Mouse (Mus musculus): ENCODE data around the gene Atp6v1d. TPM values are rescaled to one million over a fixed set of nuclear protein-coding genes. Genes with fewer than 3 reads are reported as not detected.

The Atp6v1d gene
- 131 TPM for polyA plus RNA-seq (2014; fragmentation: Illumina TruSeq; extraction: RNeasy Lipid Tissue Mini Kit (QIAGEN cat#74804); ENCODE audit: low read depth, low replicate concordance)

DNA sequence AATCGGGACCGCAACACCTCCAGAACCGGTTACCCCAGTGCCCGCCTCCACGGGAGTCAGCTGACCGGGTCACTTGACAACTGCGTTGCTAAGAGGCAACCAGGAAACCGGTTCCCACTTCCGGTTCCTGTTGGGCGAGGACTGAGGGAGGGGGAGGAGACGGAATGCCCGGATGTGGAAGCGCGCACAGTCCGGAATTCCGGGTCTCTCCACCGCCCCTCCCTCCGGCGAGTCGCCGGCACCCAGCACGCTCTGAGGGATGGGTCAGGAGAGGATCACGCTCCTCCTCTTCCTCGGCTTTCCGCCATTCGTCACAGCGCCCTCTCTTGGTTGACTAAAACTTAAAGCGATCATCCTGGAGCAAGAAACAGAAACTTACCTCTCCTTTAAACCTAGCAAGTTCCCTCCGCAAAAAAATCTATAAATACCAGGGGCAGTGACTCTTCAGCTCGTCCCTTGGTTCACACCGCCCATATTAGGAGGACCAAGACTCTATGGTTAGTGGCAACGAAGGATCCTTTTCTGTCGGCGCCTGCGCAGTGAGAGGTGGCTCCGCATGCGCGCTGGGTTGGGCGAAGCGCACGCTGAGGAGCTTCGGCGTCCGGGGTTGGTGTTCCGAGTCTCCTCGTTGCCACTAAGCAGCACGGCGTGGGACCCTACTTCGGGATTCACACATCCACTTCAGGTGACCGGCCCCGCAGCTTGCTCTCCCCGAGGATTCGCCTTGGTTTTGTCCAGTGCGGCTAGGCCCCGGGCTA lies at the start of gene Atp6v1d, which contains the start of gene Eif2s1:
TSS of gene Atp6v1d (minus strand) at position 143 of the 758 bp plus-strand sequence.
TSS of gene Eif2s1 (plus strand) at position 324 of the 758 bp plus-strand sequence.

GRCm38 (mm10) chr12:78906707-78907162 lies 45.3 kb upstream of the Atp6v1d start, which contains the start of gene Plek2:
Gene Plek2, minus strand, starts transcription at chr12:78906964.

Other genes with a start within 250 kb of the Atp6v1d start
- 2,189 TPM for gene Fam71d, start 170.1 kb downstream of the Atp6v1d start, polyA plus RNA-seq (2014; fragmentation: Illumina TruSeq; extraction: RNeasy Lipid Tissue Mini Kit (QIAGEN cat#74804); ENCODE audit: low read depth, low replicate concordance)
- 89.1 TPM for gene Mpp5, start 112.7 kb downstream of the Atp6v1d start, polyA plus RNA-seq (2014; fragmentation: Illumina TruSeq; extraction: RNeasy Lipid Tissue Mini Kit (QIAGEN cat#74804); ENCODE audit: low read depth, low replicate concordance)
- 200 TPM for gene Eif2s1, start 181 bp upstream of the Atp6v1d start, polyA plus RNA-seq (2014; fragmentation: Illumina TruSeq; extraction: RNeasy Lipid Tissue Mini Kit (QIAGEN cat#74804); ENCODE audit: low read depth, low replicate concordance)
- 0.48 TPM for gene Plek2, start 45.3 kb upstream of the Atp6v1d start, polyA plus RNA-seq (2014; fragmentation: Illumina TruSeq; extraction: RNeasy Lipid Tissue Mini Kit (QIAGEN cat#74804); ENCODE audit: low read depth, low replicate concordance)
- gene Tmem229b, start 146.0 kb upstream of the Atp6v1d start, polyA plus RNA-seq (2014; fragmentation: Illumina TruSeq; extraction: RNeasy Lipid Tissue Mini Kit (QIAGEN cat#74804); ENCODE audit: low read depth, low replicate concordance), result 0.60 TPM
- 3.4 TPM for gene Plekhh1, start 167.5 kb upstream of the Atp6v1d start, polyA plus RNA-seq (2014; fragmentation: Illumina TruSeq; extraction: RNeasy Lipid Tissue Mini Kit (QIAGEN cat#74804); ENCODE audit: low read depth, low replicate concordance)
- gene Pigh, start 228.0 kb upstream of the Atp6v1d start, polyA plus RNA-seq (2014; fragmentation: Illumina TruSeq; extraction: RNeasy Lipid Tissue Mini Kit (QIAGEN cat#74804); ENCODE audit: low read depth, low replicate concordance), result 9.5 TPM